Mouse (Mus musculus) hindbrain, embryonic 12.5 days (tissue): ENCODE measurements around the gene Med29. TPM values are rescaled to one million over a fixed set of nuclear protein-coding genes. Genes with fewer than 3 reads are reported as not detected.
A peak's percentile ranks its signal among the peaks of the same experiment; 100 is the strongest.
"Not testable (repeated sequence)": the region's sequence is repeated elsewhere in the genome, so short reads cannot be mapped to it uniquely, and the experiment has no call there.

Source experiments
- ATAC-seq: fragments of 200-750 bp; cut with Nextera tagmentation; 2 replicates; pipeline ENCODE4 v1.8.0; 2017; ENCODE audit warnings: moderate TSS enrichment; ENCODE audit not compliant: low FRiP score
- H3K27ac ChIP-seq: fragments of 300-500 bp; sonication (generic); 2 replicates; pipeline ENCODE4 v1.5.1; 2016; ENCODE audit warnings: mild to moderate bottlenecking
- H3K27me3 ChIP-seq: fragments of 300-500 bp; sonication (generic); 2 replicates; pipeline ENCODE4 v1.6.1; 2016; ENCODE audit warnings: mild to moderate bottlenecking
- H3K36me3 ChIP-seq: fragments of 300-500 bp; sonication (generic); 2 replicates; pipeline ENCODE4 v1.6.1; 2016; ENCODE audit warnings: mild to moderate bottlenecking
- H3K4me1 ChIP-seq: fragments of 300-500 bp; sonication (generic); 2 replicates; pipeline ENCODE4 v1.6.1; 2016
- H3K4me2 ChIP-seq: fragments of 300-500 bp; sonication (generic); replicated peaks from 2 replicates; pipeline ENCODE4 v1.6.1; 2016; ENCODE audit warnings: mild to moderate bottlenecking
- H3K4me3 ChIP-seq: fragments of 300-500 bp; sonication (generic); 2 replicates; pipeline ENCODE4 v1.5.1; 2016; ENCODE audit warnings: mild to moderate bottlenecking
- H3K9ac ChIP-seq: fragments of 300-500 bp; sonication (generic); 2 replicates; pipeline ENCODE4 v1.6.1; 2016; ENCODE audit warnings: mild to moderate bottlenecking, moderate library complexity
- H3K9me3 ChIP-seq: fragments of 300-500 bp; sonication (generic); replicated peaks from 2 replicates; pipeline ENCODE4 v1.6.1; 2016; ENCODE audit warnings: mild to moderate bottlenecking
- WGBS: fragments of 180-500 bp; shearing (Covaris S2); methylation state at CpG from one replicate; pipeline ENCODE4 v1.1.7; 2016; 5-methylcytosine and 5-hydroxymethylcytosine counted together
- polyA plus RNA-seq: library from polyadenylated mRNA; unstranded; fragments of >200 nt; fragmentation: Nextera tagmentation; extraction: Ambion mirVana; gene quantifications from 2 replicates; pipeline ENCODE4 v1.2.1, GENCODE M21; 2016

Gene Med29
- polyA plus RNA-seq, 1 experiment from 2014 or later: 42.2 TPM

- no peaks in the 10 kb centered on the region for H3K9me3 ChIP-seq
- H3K4me2 ChIP-seq: no peak overlapping the region
- no peak for ATAC-seq
- H3K4me1 ChIP-seq: peaks cover 18% of the 10 kb centered on the region
- H3K27ac ChIP-seq: no peak overlapping the region
- no peak overlapping the region for H3K9ac ChIP-seq
- 92% methylated on average over 3 of the region's 3 CpGs for WGBS
- peaks cover 46% of the 10 kb centered on the region for H3K36me3 ChIP-seq
- no peak overlapping the region for H3K4me3 ChIP-seq
- no peaks in the 10 kb centered on the region for H3K27me3 ChIP-seq
Measured at GRCm38 (mm10) chr7:28390331-28390730, 2.2 kb downstream of the Med29 start.

GRCm38 (mm10) chr7:28387384-28387783 is 5.1 kb downstream of the Med29 start:
- Histone ChIP-seq H3K36me3 (peaks cover 41% of the 10 kb centered on the region), H3K4me1 (peaks cover 16% of the 10 kb centered on the region)
- H3K4me3 ChIP-seq, H3K27ac ChIP-seq, H3K9ac ChIP-seq, ATAC-seq, H3K27me3 ChIP-seq, H3K9me3 ChIP-seq, H3K4me2 ChIP-seq: not testable (repeated sequence)
- WGBS: 88% methylated on average over 7 of the region's 7 CpGs

GRCm38 (mm10) chr7:28386877-28387276 is 5.6 kb downstream of the Med29 start:
- WGBS: 84% methylated on average over 6 of the region's 6 CpGs
- H3K4me2 ChIP-seq, H3K9me3 ChIP-seq, H3K4me3 ChIP-seq, ATAC-seq, H3K27ac ChIP-seq, H3K9ac ChIP-seq, H3K27me3 ChIP-seq: not testable (repeated sequence)
- H3K4me1 ChIP-seq: peaks cover 21% of the 10 kb centered on the region
- peaks cover 41% of the 10 kb centered on the region for H3K36me3 ChIP-seq

- Histone ChIP-seq H3K36me3 (peaks cover 41% of the 10 kb centered on the region), H3K9ac (no peak overlapping the region), H3K4me1 (peaks cover 21% of the 10 kb centered on the region), H3K4me2 (no peak overlapping the region), H3K27me3 (no peaks in the 10 kb centered on the region), H3K9me3 (no peaks in the 10 kb centered on the region), H3K27ac (no peak overlapping the region), H3K4me3 (no peak overlapping the region)
- WGBS: 25% methylated on average over 4 of the region's 4 CpGs
- peak; percentile 41; the same call in 1 of the 2 replicates for ATAC-seq
Measured at GRCm38 (mm10) chr7:28386462-28386861, 6.0 kb downstream of the Med29 start.

- Histone ChIP-seq H3K9ac (no peak overlapping the region), H3K9me3 (no peaks in the 10 kb centered on the region), H3K27ac (no peak overlapping the region), H3K27me3 (peaks cover 1% of the 10 kb centered on the region; the same call in 1 of the 2 replicates), H3K4me3 (no peak overlapping the region), H3K4me2 (no peak overlapping the region), H3K36me3 (peaks cover 41% of the 10 kb centered on the region), H3K4me1 (peaks cover 22% of the 10 kb centered on the region)
- 95% methylated on average over 7 of the region's 7 CpGs for WGBS
- ATAC-seq: no peak
Measured at GRCm38 (mm10) chr7:28386007-28386406, 6.5 kb downstream of the Med29 start.

DNA sequence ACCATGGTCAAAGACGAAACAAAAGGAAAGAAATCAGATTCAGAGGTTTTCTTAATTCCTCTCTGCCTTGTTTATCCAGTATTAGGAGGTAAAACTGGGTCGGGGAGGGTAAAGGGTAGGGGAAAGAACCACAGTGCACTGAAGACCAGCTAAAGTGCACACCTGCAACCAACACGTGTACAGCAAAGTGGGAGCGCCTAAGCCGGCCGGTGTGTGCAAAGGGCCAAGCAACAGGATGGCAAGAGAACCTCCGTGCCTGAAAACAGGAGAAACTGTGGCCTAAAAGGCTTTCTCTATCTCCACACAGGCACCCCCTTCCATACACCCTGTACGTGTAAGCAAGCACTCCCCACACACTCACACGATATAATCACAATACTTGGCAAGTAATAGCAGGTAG is 7.3 kb downstream of the Med29 start:
- Histone ChIP-seq H3K27me3 (peaks cover 3% of the 10 kb centered on the region; the same call in 1 of the 2 replicates), H3K4me2 (no peak overlapping the region), H3K27ac (no peak overlapping the region), H3K4me3 (no peak overlapping the region), H3K4me1 (peaks cover 28% of the 10 kb centered on the region), H3K9me3 (no peaks in the 10 kb centered on the region), H3K36me3 (peaks cover 33% of the 10 kb centered on the region), H3K9ac (no peak overlapping the region)
- WGBS: 92% methylated on average over 9 of the region's 9 CpGs
- ATAC-seq: no peak

DNA sequence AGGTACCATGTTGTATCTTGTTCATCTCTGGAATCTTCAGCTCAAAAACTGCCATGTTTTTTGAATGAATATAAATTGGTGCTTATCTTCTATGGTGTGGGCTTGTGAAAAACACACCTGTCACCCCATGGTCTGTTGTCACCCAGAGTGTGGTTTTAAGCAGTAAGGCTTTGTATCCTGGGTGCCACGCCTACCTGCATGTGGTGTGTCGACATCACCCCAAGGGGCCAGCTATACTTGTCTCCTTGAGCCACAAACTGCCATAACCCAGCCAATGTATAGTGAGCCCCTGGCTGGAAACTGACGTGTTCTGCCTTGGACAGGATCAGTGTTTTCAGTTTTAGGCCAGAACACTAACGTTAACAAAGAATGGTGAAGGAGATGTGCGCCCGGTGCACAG is 8.3 kb downstream of the Med29 start:
- Histone ChIP-seq H3K36me3 (peaks cover 24% of the 10 kb centered on the region), H3K4me2 (no peak overlapping the region), H3K27ac (no peak overlapping the region), H3K4me1 (peaks cover 33% of the 10 kb centered on the region), H3K4me3 (no peak overlapping the region), H3K9me3 (no peaks in the 10 kb centered on the region), H3K9ac (no peak overlapping the region), H3K27me3 (peaks cover 3% of the 10 kb centered on the region; the same call in 1 of the 2 replicates)
- no peak for ATAC-seq
- 84% methylated on average over 6 of the region's 6 CpGs for WGBS

- peaks cover 36% of the 10 kb centered on the region for H3K4me1 ChIP-seq
- H3K27me3 ChIP-seq: peaks cover 3% of the 10 kb centered on the region; the same call in 1 of the 2 replicates
- H3K27ac ChIP-seq: no peak overlapping the region
- peaks cover 19% of the 10 kb centered on the region for H3K36me3 ChIP-seq
- H3K9me3 ChIP-seq: no peaks in the 10 kb centered on the region
- H3K4me3 ChIP-seq: no peak overlapping the region
- 85% methylated on average over 4 of the region's 4 CpGs for WGBS
- no peak overlapping the region for H3K9ac ChIP-seq
- ATAC-seq: no peak
- no peak overlapping the region for H3K4me2 ChIP-seq
Measured at GRCm38 (mm10) chr7:28383606-28384005, 8.9 kb downstream of the Med29 start.

- WGBS: 74% methylated on average over 11 of the region's 11 CpGs
- Histone ChIP-seq H3K27me3 (peaks cover 3% of the 10 kb centered on the region; the same call in 1 of the 2 replicates), H3K9ac (no peak overlapping the region), H3K27ac (0 out of 2 replicates have a peak overlapping the region, but pooled peaks have one; percentile 80), H3K4me3 (no peak overlapping the region), H3K4me1 (peaks cover 42% of the 10 kb centered on the region), H3K9me3 (no peaks in the 10 kb centered on the region), H3K36me3 (peaks cover 13% of the 10 kb centered on the region), H3K4me2 (no peak overlapping the region)
- ATAC-seq: no peak
Measured at GRCm38 (mm10) chr7:28382981-28383396, 9.5 kb downstream of the Med29 start.

DNA sequence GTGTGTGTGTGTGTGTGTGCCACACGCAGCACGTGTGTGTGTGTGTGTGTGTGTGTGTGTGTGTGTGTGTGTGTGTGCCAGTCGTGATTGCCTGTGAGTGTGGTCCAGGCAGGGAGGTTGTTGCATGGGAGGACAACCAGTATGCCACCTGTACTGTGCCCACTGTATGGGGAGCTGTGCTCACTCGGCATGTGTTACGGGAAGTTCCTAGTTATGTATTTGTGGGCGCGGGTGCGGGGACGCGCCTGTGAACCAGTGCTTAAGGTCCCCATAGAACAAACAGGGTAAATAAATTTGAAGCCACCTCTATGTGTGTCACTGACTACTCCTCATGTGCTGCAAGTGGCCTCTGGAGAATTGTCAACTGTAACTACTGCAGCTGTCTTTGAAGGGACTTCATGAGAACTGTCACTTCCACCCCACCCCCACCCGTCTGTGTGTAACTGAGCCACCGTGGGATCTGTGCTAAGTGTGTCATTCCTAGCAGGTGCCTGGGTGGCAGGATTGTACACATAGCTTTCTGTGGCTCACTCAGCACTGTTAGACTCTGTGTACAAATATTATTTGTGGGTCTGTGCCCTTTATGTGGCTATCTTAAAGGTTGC is 10.1 kb downstream of the Med29 start:
- peaks cover 12% of the 10 kb centered on the region for H3K36me3 ChIP-seq
- peak overlapping the region; percentile 80; the same call in 1 of the 2 replicates for H3K27ac ChIP-seq
- ATAC-seq: no peak
- H3K9ac ChIP-seq: peak overlapping the region; percentile 50; the same call in 1 of the 2 replicates
- H3K4me2 ChIP-seq: peak overlapping the region; percentile 52
- peak overlapping the region; percentile 22; the same call in 1 of the 2 replicates for H3K4me3 ChIP-seq
- H3K4me1 ChIP-seq: peaks cover 48% of the 10 kb centered on the region
- WGBS: 75% methylated on average over 9 of the region's 12 CpGs
- H3K27me3 ChIP-seq: peaks cover 8% of the 10 kb centered on the region; the same call in 1 of the 2 replicates
- H3K9me3 ChIP-seq: no peaks in the 10 kb centered on the region

DNA sequence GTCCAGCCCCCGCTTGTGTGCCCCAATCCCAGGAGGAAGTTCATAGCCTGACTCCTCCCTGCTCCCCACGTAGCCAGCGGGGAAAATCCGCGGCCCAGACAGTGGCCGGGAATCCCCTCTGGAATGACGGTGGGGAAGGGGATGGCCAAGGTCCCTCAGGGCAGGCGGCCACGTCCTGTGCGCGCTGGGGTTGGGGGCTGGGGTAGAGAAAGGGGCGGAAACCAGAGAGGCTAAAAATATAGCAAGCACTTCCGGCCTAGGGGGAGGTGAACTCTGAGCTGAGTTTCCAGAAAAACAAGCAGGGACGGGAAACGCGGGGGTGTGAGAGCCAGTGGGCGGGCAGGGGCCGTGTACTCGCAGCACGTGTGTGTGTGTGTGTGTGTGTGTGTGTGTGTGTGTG is 10.6 kb downstream of the Med29 start:
- peaks cover 8% of the 10 kb centered on the region; the same call in 1 of the 2 replicates for H3K27me3 ChIP-seq
- peaks cover 10% of the 10 kb centered on the region for H3K36me3 ChIP-seq
- H3K9me3 ChIP-seq: no peaks in the 10 kb centered on the region
- WGBS: 7% methylated on average over 20 of the region's 20 CpGs
- H3K27ac ChIP-seq: peak overlapping the region; percentile 80
- peak overlapping the region; percentile 22 for H3K4me3 ChIP-seq
- H3K9ac ChIP-seq: peak overlapping the region; percentile 50; the same call in 1 of the 2 replicates
- no peak for ATAC-seq
- H3K4me1 ChIP-seq: peaks cover 50% of the 10 kb centered on the region
- H3K4me2 ChIP-seq: peak overlapping the region; percentile 52

DNA sequence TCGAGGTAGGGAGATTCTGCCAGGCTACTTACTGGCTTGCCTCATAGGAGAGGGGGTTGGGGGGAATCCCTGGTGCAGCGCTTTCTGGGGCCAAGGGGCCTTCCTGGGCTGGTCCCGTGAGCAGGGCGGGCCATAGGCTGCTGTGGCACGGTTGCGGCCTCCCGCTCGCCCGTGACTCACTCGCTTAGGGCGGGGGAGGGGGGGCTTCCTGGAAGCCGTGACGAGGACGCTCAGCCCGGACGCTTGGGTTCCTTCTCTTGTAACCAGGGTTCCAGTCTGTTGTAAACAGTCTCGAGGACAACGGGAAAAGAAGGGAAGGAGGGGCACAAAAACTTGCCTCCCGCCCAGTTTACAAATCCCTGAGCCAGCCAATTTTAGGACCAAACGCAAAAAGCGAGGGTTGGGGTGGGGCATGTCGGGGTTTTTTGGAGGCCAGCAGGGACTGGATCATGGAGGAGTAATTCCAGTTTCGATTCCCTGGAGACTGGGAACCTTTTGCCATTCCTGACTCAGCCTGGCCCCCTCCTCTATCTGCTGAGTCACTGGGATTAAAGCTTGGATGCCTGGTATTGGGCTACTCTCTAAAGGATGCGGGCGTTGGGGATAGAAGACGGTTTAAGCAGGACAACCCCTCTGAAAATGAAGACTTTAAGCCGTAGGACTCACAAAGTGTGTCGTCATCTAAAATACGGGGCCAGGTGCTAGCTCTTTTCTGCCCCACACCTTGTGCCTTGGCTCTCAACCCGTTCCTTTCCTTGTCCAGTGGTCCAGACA is 11.3 kb downstream of the Med29 start:
- H3K4me2 ChIP-seq: peak overlapping the region; percentile 52

More for the DNA sequence above, 11.3 kb downstream of the Med29 start:
- Histone ChIP-seq H3K36me3 (peaks cover 7% of the 10 kb centered on the region), H3K4me3 (peak overlapping the region; percentile 12; the same call in 1 of the 2 replicates), H3K9ac (peak overlapping the region; percentile 50), H3K27ac (peak overlapping the region; percentile 80), H3K27me3 (peaks cover 8% of the 10 kb centered on the region; the same call in 1 of the 2 replicates), H3K4me1 (peaks cover 54% of the 10 kb centered on the region), H3K9me3 (no peaks in the 10 kb centered on the region)
- WGBS: 9% methylated on average over 29 of the region's 30 CpGs
- ATAC-seq: no peak
